Mouse (Mus musculus) stomach, postnatal 0 days (tissue): ENCODE data around the gene C8a.
A peak's percentile ranks its signal among the peaks of the same experiment; 100 is the strongest.

Source experiments
- CTCF ChIP-seq: IDR thresholded peaks from 2 replicates; pipeline ENCODE4 v1.5.1; 2016; ENCODE audit warnings: antibody characterized with exemption, low read depth, mild to moderate bottlenecking, moderate library complexity
- EP300 ChIP-seq: optimal IDR thresholded peaks from 2 replicates; pipeline ENCODE3; 2016; ENCODE audit warnings: antibody characterized with exemption

DNA sequence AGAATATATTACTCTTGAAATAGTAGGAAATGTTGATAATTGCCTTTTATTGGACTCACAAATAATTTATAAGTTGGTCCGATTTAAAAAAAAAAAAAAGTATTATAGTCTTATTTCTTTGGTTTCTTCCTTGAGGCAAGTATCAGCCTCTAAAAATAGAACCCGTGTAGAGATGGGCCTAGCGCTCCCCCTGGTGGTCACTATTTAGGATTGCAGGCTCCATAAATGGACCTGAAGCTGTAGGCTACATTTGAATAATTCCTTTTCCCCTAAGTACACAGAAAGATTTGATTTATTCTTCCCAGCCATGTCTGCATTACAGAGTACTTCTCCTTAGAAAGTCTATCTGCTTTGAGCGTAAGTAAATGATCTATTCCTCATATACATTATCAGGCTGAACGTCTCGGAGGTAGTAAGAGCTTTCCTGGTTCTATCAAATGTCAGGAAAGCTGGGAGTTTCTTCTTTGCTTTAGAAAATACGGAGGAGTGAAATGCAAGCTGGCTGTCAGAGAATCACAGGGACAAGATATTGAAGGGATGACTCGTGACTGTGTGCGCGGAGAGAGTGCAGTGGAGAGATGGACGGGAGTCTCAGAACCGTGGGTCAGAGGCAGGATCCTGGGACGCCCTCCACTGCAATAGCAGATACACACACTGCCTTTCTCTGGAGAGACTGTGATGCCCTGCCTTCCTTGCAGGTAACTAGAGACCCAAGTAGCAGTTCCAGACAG, 18.0 kb upstream of the C8a start:
- TF ChIP-seq CTCF (peak; percentile 95), EP300 (no peak)
